Mouse (Mus musculus): ENCODE data around the gene Angel2. TPM values are rescaled to one million over a fixed set of nuclear protein-coding genes. Genes with fewer than 3 reads are reported as not detected.

The Angel2 gene
- polyA plus RNA-seq, 1 experiment from 2014 or later = 48.2 TPM

DNA sequence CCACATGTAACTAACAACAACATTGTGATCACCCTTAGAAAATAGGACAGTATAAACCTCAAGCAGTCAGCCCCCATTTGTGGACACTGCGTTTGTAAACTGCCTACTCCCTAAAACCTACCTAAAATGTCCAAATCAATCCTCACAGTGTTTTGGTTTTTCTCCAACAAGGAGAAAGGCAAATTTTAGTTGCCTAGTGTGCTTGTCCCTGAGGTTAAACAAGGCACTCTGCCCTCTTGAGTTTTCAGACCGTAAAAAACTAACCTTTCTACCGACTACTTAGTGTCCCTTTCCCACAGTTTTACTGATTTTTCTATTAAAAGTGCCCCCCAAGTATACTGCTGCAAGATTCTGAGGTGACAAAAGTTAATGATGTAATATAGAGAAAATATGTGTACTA is 2.4 kb downstream of the Angel2 start:
- DNase-seq (ENCODE audit: low spot score) = no peak
- Histone ChIP-seq H3K9me3 (ENCODE audit: control insufficient read depth, low read length) (no peaks in the 10 kb centered on the region), H3K4me3 (replicated peaks; ENCODE audit: low read length) (peak overlapping the region; percentile 81), H3K27ac (no peak overlapping the region), H3K9ac (no peak overlapping the region), H3K4me2 (replicated peaks) (peak overlapping the region; percentile 77), H3K27me3 (ENCODE audit: control insufficient read depth, insufficient read depth, low read length) (no peaks in the 10 kb centered on the region), H3K36me3 (replicated peaks; ENCODE audit: control insufficient read depth, insufficient read depth) (peaks cover 3% of the 10 kb centered on the region; the same call in 1 of the 2 replicates), H3K4me1 (replicated peaks; ENCODE audit: control insufficient read depth, insufficient read depth, low read length) (peaks cover 17% of the 10 kb centered on the region)
- ATAC-seq (ENCODE audit: low FRiP score) = no peak
- WGBS = 93% methylated on average over 3 of the region's 3 CpGs

DNA sequence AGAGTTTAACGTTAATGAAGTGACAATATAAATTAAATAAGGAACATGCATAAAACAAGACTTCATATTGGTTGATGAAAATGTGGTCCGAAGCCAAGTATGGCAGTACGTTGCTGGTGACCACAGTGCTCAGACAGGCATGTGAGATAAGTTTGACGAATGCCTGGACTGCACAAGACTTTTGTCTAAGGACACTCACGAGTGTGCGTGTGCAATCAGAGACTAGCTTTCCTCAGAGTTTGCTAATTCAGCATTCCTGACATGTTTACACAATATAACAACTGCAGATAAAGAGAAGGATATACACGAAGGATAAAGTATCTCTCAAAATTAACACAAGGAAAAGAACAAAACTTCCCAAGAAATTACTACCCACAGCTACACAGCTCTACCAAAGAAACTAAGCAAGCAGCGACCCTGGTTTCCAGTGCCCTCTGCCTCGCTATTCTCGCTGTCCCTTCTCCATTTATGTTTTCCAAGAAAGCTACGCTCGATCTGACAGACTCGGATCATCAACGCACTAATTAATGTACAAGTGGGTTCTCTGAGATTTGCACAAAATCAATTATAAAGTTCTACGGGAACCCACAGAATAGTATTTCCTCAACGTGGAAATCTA is 2.9 kb downstream of the Angel2 start:
- peak; percentile 15 for ATAC-seq (ENCODE audit: low FRiP score)
- Histone ChIP-seq H3K9me3 (ENCODE audit: control insufficient read depth, low read length) (no peaks in the 10 kb centered on the region), H3K36me3 (replicated peaks; ENCODE audit: control insufficient read depth, insufficient read depth) (peaks cover 8% of the 10 kb centered on the region), H3K4me3 (replicated peaks; ENCODE audit: low read length) (peak overlapping the region; percentile 81), H3K9ac (peak overlapping the region; percentile 75), H3K27me3 (ENCODE audit: control insufficient read depth, insufficient read depth, low read length) (no peaks in the 10 kb centered on the region), H3K4me2 (replicated peaks) (peak overlapping the region; percentile 77), H3K4me1 (replicated peaks; ENCODE audit: control insufficient read depth, insufficient read depth, low read length) (peaks cover 17% of the 10 kb centered on the region), H3K27ac (peak overlapping the region; percentile 97)
- WGBS = 21% methylated on average over 16 of the region's 16 CpGs
- no peak for DNase-seq (ENCODE audit: low spot score)

GRCm38 (mm10) chr1:190928370-190929009 is 3.6 kb downstream of the Angel2 start:
- peak; percentile 98 for DNase-seq (ENCODE audit: low spot score)
- Histone ChIP-seq H3K27ac (peak overlapping the region; percentile 97), H3K4me1 (replicated peaks; ENCODE audit: control insufficient read depth, insufficient read depth, low read length) (peaks cover 17% of the 10 kb centered on the region), H3K4me3 (replicated peaks; ENCODE audit: low read length) (peak overlapping the region; percentile 81), H3K36me3 (replicated peaks; ENCODE audit: control insufficient read depth, insufficient read depth) (peaks cover 12% of the 10 kb centered on the region), H3K9me3 (ENCODE audit: control insufficient read depth, low read length) (no peaks in the 10 kb centered on the region), H3K9ac (peak overlapping the region; percentile 75), H3K27me3 (ENCODE audit: control insufficient read depth, insufficient read depth, low read length) (no peaks in the 10 kb centered on the region), H3K4me2 (replicated peaks) (peak overlapping the region; percentile 77)
- WGBS = under 1% methylated on average over 68 of the region's 79 CpGs
- peak; percentile 97 for ATAC-seq (ENCODE audit: low FRiP score)

DNA sequence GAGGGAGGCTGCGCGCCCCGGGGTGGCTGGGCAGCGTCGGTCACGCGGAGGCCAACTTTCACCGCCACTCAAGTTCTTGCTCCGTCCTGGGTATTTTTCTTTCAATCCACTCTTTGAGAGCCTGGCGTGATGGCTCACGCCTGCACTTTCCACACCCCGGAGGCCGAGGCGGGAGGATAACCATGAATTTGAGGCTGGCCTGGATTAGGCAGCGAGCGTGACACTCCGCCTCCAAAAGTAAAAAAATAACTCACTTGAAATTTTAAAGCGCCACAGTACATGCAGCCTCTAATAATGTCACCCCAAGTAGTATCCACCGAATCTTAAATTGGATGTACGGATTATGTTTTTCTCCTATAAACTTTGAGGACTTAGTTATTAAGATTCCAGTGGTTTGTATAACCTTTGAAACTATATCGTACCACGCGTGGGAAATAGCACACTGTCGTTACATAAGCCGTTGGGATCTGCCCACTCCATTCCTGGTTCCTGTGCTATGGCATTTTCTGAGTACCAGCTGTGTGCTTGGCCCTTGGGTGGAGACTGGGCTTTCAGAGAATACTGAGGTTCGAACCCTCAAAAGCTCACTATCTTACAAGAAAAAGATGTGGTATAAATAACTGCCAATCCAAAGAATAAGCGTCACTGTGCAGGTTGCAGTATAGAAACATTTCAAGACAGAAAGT is 4.2 kb downstream of the Angel2 start:
- peak; percentile 48 for DNase-seq (ENCODE audit: low spot score)
- 9% methylated on average over 26 of the region's 27 CpGs for WGBS
- Histone ChIP-seq H3K27ac (peak overlapping the region; percentile 97), H3K4me2 (replicated peaks) (peak overlapping the region; percentile 77), H3K27me3 (ENCODE audit: control insufficient read depth, insufficient read depth, low read length) (no peaks in the 10 kb centered on the region), H3K36me3 (replicated peaks; ENCODE audit: control insufficient read depth, insufficient read depth) (peaks cover 18% of the 10 kb centered on the region), H3K9ac (peak overlapping the region; percentile 75), H3K9me3 (ENCODE audit: control insufficient read depth, low read length) (no peaks in the 10 kb centered on the region), H3K4me3 (replicated peaks; ENCODE audit: low read length) (peak overlapping the region; percentile 81), H3K4me1 (replicated peaks; ENCODE audit: control insufficient read depth, insufficient read depth, low read length) (peaks cover 17% of the 10 kb centered on the region)
- no peak; the same call in 1 of the 2 replicates for ATAC-seq (ENCODE audit: low FRiP score)

GRCm38 (mm10) chr1:190930181-190930580 is 5.3 kb downstream of the Angel2 start:
- DNase-seq (ENCODE audit: low spot score) = no peak
- no peak for ATAC-seq (ENCODE audit: low FRiP score)
- peaks cover 17% of the 10 kb centered on the region for H3K4me1 ChIP-seq (replicated peaks; ENCODE audit: control insufficient read depth, insufficient read depth, low read length)
- H3K9me3 ChIP-seq (ENCODE audit: control insufficient read depth, low read length) = no peaks in the 10 kb centered on the region
- H3K4me2 ChIP-seq (replicated peaks) = no peak overlapping the region
- H3K27me3 ChIP-seq (ENCODE audit: control insufficient read depth, insufficient read depth, low read length) = no peaks in the 10 kb centered on the region
- H3K27ac ChIP-seq = no peak overlapping the region
- H3K4me3 ChIP-seq (replicated peaks; ENCODE audit: low read length) = no peak overlapping the region
- peaks cover 28% of the 10 kb centered on the region for H3K36me3 ChIP-seq (replicated peaks; ENCODE audit: control insufficient read depth, insufficient read depth)
- H3K9ac ChIP-seq = no peak overlapping the region
- WGBS = 87% methylated on average over 6 of the region's 6 CpGs

- DNase-seq (ENCODE audit: low spot score) = no peak
- H3K4me2 ChIP-seq (replicated peaks) = no peak overlapping the region
Observed at GRCm38 (mm10) chr1:190939803-190940202, 14.9 kb downstream of the Angel2 start.

GRCm38 (mm10) chr1:190944109-190944760 is 19.3 kb downstream of the Angel2 start:
- H3K4me3 ChIP-seq (replicated peaks; ENCODE audit: low read length) = no peak overlapping the region
- H3K27me3 ChIP-seq (ENCODE audit: control insufficient read depth, insufficient read depth, low read length) = no peaks in the 10 kb centered on the region
- peaks cover 96% of the 10 kb centered on the region for H3K36me3 ChIP-seq (replicated peaks; ENCODE audit: control insufficient read depth, insufficient read depth)
- H3K4me2 ChIP-seq (replicated peaks) = no peak overlapping the region
- ATAC-seq (ENCODE audit: low FRiP score) (peak; percentile 75), DNase-seq (ENCODE audit: low spot score) (peak; percentile 88)
- no peak overlapping the region for H3K27ac ChIP-seq
- H3K4me1 ChIP-seq (replicated peaks; ENCODE audit: control insufficient read depth, insufficient read depth, low read length) = no peaks in the 10 kb centered on the region
- no peak overlapping the region for H3K9ac ChIP-seq
- 54% methylated on average over 6 of the region's 6 CpGs for WGBS
- no peaks in the 10 kb centered on the region for H3K9me3 ChIP-seq (ENCODE audit: control insufficient read depth, low read length)

More at GRCm38 (mm10) chr1:190939803-190940202, 14.9 kb downstream of the Angel2 start:
- H3K36me3 ChIP-seq (replicated peaks; ENCODE audit: control insufficient read depth, insufficient read depth) = peaks cover 93% of the 10 kb centered on the region
- H3K4me1 ChIP-seq (replicated peaks; ENCODE audit: control insufficient read depth, insufficient read depth, low read length) = no peaks in the 10 kb centered on the region
- no peak overlapping the region for H3K27ac ChIP-seq
- H3K9ac ChIP-seq = no peak overlapping the region
- no peaks in the 10 kb centered on the region for H3K27me3 ChIP-seq (ENCODE audit: control insufficient read depth, insufficient read depth, low read length)
- no peaks in the 10 kb centered on the region for H3K9me3 ChIP-seq (ENCODE audit: control insufficient read depth, low read length)
- no peak for ATAC-seq (ENCODE audit: low FRiP score)
- no peak overlapping the region for H3K4me3 ChIP-seq (replicated peaks; ENCODE audit: low read length)
- WGBS = 87% methylated on average over 7 of the region's 7 CpGs

- no peak overlapping the region for H3K4me3 ChIP-seq (replicated peaks; ENCODE audit: low read length)
- H3K27me3 ChIP-seq (ENCODE audit: control insufficient read depth, insufficient read depth, low read length) = no peaks in the 10 kb centered on the region
- no peaks in the 10 kb centered on the region for H3K9me3 ChIP-seq (ENCODE audit: control insufficient read depth, low read length)
- H3K9ac ChIP-seq = no peak overlapping the region
- DNase-seq (ENCODE audit: low spot score) (no peak), ATAC-seq (ENCODE audit: low FRiP score) (no peak)
- WGBS = 82% methylated on average over 5 of the region's 5 CpGs
- H3K36me3 ChIP-seq (replicated peaks; ENCODE audit: control insufficient read depth, insufficient read depth) = peaks cover 96% of the 10 kb centered on the region
- no peak overlapping the region for H3K27ac ChIP-seq
- H3K4me1 ChIP-seq (replicated peaks; ENCODE audit: control insufficient read depth, insufficient read depth, low read length) = no peaks in the 10 kb centered on the region
- no peak overlapping the region for H3K4me2 ChIP-seq (replicated peaks)
Observed at GRCm38 (mm10) chr1:190947986-190948385, 23.1 kb downstream of the Angel2 start.

DNA sequence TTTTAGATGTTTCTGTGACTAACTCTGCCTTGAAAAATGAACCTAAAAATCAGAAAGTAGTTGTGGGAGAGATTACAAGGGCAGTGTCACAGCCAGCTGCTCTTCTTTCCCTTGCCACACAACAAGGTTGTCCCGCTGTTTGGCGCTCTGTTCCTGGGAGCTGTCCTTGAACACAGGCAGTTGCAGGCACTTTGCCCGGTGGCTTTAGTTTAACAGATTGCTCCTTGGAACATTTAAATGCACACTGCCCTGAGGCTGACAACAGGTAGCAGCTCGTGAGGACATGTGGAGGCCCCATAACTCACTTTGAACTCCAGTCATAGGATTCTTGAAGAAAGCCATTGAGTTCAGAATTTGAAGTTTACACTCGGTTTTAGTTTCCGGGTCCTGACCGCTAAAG is 23.5 kb downstream of the Angel2 start:
- Histone ChIP-seq H3K9ac (no peak overlapping the region), H3K4me3 (replicated peaks; ENCODE audit: low read length) (no peak overlapping the region), H3K4me2 (replicated peaks) (no peak overlapping the region), H3K27ac (no peak overlapping the region), H3K9me3 (ENCODE audit: control insufficient read depth, low read length) (no peaks in the 10 kb centered on the region), H3K27me3 (ENCODE audit: control insufficient read depth, insufficient read depth, low read length) (no peaks in the 10 kb centered on the region), H3K4me1 (replicated peaks; ENCODE audit: control insufficient read depth, insufficient read depth, low read length) (no peaks in the 10 kb centered on the region), H3K36me3 (replicated peaks; ENCODE audit: control insufficient read depth, insufficient read depth) (peaks cover 96% of the 10 kb centered on the region)
- DNase-seq (ENCODE audit: low spot score) (no peak), ATAC-seq (ENCODE audit: low FRiP score) (no peak)
- 88% methylated on average over 7 of the region's 7 CpGs for WGBS

Measured in hindbrain, embryonic 14.5 days (tissue).